Mouse (Mus musculus): ENCODE measurements around the gene Cln3. TPM values are rescaled to one million over a fixed set of nuclear protein-coding genes. Genes with fewer than 3 reads are reported as not detected.

The Cln3 gene
- 27.0 and 27.8 TPM in 2 replicates for polyA plus RNA-seq (2016; fragmentation: Nextera tagmentation; extraction: Ambion mirVana)

DNA sequence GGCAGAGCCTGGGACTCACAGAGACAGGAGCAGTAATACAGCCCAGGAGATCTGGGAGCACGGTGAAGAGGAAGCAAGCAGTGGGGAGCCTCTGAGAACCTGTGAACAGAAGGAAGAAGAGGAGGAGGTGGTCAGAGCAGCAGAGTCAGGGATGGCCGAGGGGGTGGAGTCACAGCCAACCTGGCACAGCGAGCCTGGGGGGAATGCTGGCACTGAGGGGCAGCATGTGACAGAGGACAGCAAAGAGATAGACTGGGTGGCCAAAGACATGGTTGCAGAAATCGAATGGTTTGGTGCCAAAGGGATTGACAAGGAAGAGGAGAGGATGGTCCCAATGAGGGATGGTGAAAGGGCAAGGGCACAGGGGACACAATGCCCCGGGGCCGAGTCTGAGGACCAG, at the start of gene Cln3:
TSS of gene Cln3 (minus strand) at position 101 of the 400 bp plus-strand sequence.
- H3K4me1 ChIP-seq, result peaks cover 24% of the 10 kb centered on the region
- DNase-seq (ENCODE audit: low spot score), result no peak
- H3K9me3 ChIP-seq (replicated peaks), result no peaks in the 10 kb centered on the region
- 0 out of 2 replicates have a peak, but pooled peaks cover 2% of the 10 kb centered on the region for H3K36me3 ChIP-seq
- no peak within 1 kb of the TSS for H3K27ac ChIP-seq
- H3K27me3 ChIP-seq (ENCODE audit: low read depth, poor library complexity, severe bottlenecking), result peaks cover 41% of the 10 kb centered on the region
- WGBS, result 72% methylated on average over 6 of the region's 6 CpGs
- H3K4me3 ChIP-seq, result no peak within 1 kb of the TSS

GRCm38 (mm10) chr7:126635375-126635774, 49.8 kb upstream of the Cln3 start:
- no peak overlapping the region for H3K27ac ChIP-seq
- no peak for DNase-seq (ENCODE audit: low spot score)
- peaks cover 26% of the 10 kb centered on the region for H3K4me1 ChIP-seq

DNA sequence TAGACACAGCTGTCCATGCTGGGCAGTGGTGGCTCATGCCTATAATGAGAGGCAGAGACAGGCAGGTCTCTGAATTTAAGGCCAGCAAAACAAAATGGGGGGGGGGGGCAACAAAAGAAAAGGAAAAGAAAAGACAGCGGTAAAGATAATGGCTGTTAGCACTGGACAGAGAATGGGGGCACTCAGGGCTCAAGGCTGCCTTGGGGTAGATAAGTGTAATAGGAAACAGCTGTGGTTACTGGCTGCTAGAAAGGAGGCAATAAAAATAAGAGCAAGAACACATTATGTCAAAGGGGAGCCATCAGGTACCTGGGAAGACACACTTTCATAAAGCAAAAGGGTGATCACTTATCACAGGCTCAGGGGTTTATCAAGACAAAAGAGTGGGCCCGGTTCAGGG, 46.9 kb upstream of the Cln3 start:
- no peak overlapping the region for H3K4me3 ChIP-seq
- H3K9me3 ChIP-seq (replicated peaks), result no peaks in the 10 kb centered on the region
- H3K27me3 ChIP-seq (ENCODE audit: low read depth, poor library complexity, severe bottlenecking), result no peaks in the 10 kb centered on the region
- no peak overlapping the region; the same call in 1 of the 2 replicates for H3K27ac ChIP-seq
- no peaks in the 10 kb centered on the region for H3K36me3 ChIP-seq
- 59% methylated on average over 2 of the region's 2 CpGs for WGBS
- peaks cover 32% of the 10 kb centered on the region for H3K4me1 ChIP-seq
- no peak for DNase-seq (ENCODE audit: low spot score)

More at GRCm38 (mm10) chr7:126635375-126635774, 49.8 kb upstream of the Cln3 start:
- no peaks in the 10 kb centered on the region for H3K9me3 ChIP-seq (replicated peaks)
- H3K4me3 ChIP-seq, result no peak overlapping the region
- no peaks in the 10 kb centered on the region for H3K36me3 ChIP-seq
- no peaks in the 10 kb centered on the region for H3K27me3 ChIP-seq (ENCODE audit: low read depth, poor library complexity, severe bottlenecking)

DNA sequence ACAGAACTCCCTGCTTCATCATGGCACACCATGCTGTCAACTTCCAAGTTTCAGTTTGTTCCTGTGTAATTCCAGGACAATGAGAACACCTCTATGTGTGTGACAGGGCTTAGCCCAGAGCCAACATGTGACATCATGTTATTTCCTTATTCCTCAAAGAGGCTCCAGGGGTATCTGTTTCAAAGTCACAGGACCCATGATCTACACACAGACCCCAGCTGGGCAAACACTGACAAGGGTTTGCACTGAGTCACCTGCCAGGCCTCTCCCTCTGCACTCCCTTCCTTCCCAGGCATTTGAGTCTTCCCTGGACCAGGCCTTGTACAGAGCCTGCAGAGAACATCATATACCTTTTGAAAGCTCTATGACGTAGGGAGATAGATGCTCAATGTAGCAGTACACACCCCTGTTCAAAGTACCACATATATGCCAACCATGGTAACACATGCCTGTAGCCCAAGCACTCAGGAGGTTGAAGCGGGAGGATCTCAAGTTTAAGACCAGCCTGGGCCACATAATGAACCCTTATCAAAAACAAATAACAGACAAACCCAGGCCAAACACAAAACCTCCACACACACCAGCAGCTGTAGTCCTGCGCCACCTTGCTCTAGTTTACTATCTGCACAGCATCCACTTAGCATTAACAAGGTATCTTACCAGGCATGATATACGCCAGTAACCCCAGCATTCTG, 45.4 kb upstream of the Cln3 start, which contains the start of gene Nupr1:
TSS of gene Nupr1 (minus strand) at position 38 of the 695 bp plus-strand sequence.
- Histone ChIP-seq H3K36me3 (no peaks in the 10 kb centered on the region), H3K27me3 (ENCODE audit: low read depth, poor library complexity, severe bottlenecking) (no peaks in the 10 kb centered on the region), H3K9me3 (replicated peaks) (no peaks in the 10 kb centered on the region), H3K27ac (no peak within 1 kb of the TSS), H3K4me3 (no peak within 1 kb of the TSS), H3K4me1 (peaks cover 32% of the 10 kb centered on the region)
- no peak for DNase-seq (ENCODE audit: low spot score)
- 97% methylated on average over 4 of the region's 4 CpGs for WGBS

DNA sequence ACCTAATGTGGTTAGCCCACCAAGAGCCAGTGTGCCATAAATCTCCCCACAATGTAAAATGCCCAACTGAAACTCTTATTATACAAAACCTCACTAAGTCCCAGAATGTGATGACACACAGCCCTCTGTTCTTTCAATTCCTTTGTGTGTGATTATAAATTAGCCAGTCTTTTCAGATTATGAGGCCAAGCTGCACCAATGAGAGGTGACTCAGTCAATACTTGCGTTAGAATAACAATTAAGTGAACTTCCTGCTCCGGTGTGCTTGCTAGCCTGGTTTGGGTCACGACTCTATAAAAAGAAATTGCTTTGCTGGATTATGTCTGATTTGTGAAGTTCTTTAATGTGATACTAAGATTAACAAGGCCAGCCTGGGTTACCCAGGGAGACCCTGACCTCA, 44.3 kb upstream of the Cln3 start:
- H3K4me3 ChIP-seq, result no peak overlapping the region
- no peaks in the 10 kb centered on the region for H3K9me3 ChIP-seq (replicated peaks)
- no peaks in the 10 kb centered on the region for H3K36me3 ChIP-seq
- peaks cover 32% of the 10 kb centered on the region for H3K4me1 ChIP-seq
- H3K27ac ChIP-seq, result no peak overlapping the region
- no peaks in the 10 kb centered on the region for H3K27me3 ChIP-seq (ENCODE audit: low read depth, poor library complexity, severe bottlenecking)
- WGBS, result 65% methylated on average over 3 of the region's 3 CpGs
- no peak for DNase-seq (ENCODE audit: low spot score)

DNA sequence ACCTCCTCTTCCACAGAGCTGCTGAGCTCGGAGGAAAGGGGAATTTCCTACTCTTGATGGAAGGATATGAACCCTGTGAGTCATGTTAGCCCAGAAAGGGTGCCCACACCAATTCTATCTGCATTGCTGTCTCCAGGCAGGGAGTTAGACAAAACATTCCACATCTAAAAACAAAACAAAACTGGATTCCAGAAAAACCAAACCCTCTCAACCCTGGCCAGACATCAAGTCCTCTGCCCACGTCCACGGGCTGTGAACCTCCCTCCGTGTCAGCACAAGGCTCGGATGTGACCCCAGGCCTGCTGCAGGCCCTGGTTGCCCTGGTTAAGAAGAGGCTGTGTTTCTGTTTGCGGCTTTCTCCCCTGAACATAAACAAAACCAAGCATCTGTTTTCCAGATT, 42.5 kb upstream of the Cln3 start:
- peaks cover 18% of the 10 kb centered on the region for H3K4me1 ChIP-seq
- 58% methylated on average over 6 of the region's 6 CpGs for WGBS
- DNase-seq (ENCODE audit: low spot score), result no peak
- no peaks in the 10 kb centered on the region for H3K27me3 ChIP-seq (ENCODE audit: low read depth, poor library complexity, severe bottlenecking)
- H3K36me3 ChIP-seq, result no peaks in the 10 kb centered on the region
- no peak overlapping the region for H3K4me3 ChIP-seq
- no peaks in the 10 kb centered on the region for H3K9me3 ChIP-seq (replicated peaks)
- peak overlapping the region; percentile 14; the same call in 1 of the 2 replicates for H3K27ac ChIP-seq

- no peaks in the 10 kb centered on the region for H3K36me3 ChIP-seq
- no peaks in the 10 kb centered on the region for H3K9me3 ChIP-seq (replicated peaks)
- H3K27ac ChIP-seq, result peak overlapping the region; percentile 19
- H3K4me1 ChIP-seq, result peaks cover 8% of the 10 kb centered on the region
- no peak overlapping the region for H3K4me3 ChIP-seq
- DNase-seq (ENCODE audit: low spot score), result no peak
- no peaks in the 10 kb centered on the region for H3K27me3 ChIP-seq (ENCODE audit: low read depth, poor library complexity, severe bottlenecking)
- 85% methylated on average over 3 of the region's 3 CpGs for WGBS
These were observed 40.4 kb upstream of the Cln3 start for GRCm38 (mm10) chr7:126625807-126626600.

DNA sequence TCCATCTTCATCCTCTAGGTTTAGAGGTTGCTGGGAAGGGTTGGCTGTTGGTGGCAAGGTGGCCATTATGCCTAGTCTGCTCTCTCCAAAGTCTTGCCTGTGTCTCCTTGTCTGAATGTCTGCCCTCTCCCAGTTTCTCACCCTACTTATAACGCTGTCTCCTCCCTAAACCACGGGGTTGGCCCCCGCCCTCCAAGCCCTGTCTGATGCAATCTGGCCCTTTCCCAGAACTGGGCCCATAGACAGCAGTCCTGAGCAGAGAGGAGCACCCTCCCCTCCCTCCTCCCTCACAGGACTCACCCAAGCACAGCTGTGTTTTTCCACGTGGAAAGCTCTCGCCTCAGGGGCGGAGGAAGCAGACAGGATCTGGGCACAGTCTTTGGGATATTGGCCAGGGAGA, 39.8 kb upstream of the Cln3 start:
- H3K9me3 ChIP-seq (replicated peaks), result no peaks in the 10 kb centered on the region
- H3K36me3 ChIP-seq, result no peaks in the 10 kb centered on the region
- H3K27me3 ChIP-seq (ENCODE audit: low read depth, poor library complexity, severe bottlenecking), result no peaks in the 10 kb centered on the region
- no peak overlapping the region for H3K4me3 ChIP-seq
- peak overlapping the region; percentile 19 for H3K27ac ChIP-seq
- no peak for DNase-seq (ENCODE audit: low spot score)
- H3K4me1 ChIP-seq, result peaks cover 8% of the 10 kb centered on the region
- WGBS, result 61% methylated on average over 6 of the region's 6 CpGs

DNA sequence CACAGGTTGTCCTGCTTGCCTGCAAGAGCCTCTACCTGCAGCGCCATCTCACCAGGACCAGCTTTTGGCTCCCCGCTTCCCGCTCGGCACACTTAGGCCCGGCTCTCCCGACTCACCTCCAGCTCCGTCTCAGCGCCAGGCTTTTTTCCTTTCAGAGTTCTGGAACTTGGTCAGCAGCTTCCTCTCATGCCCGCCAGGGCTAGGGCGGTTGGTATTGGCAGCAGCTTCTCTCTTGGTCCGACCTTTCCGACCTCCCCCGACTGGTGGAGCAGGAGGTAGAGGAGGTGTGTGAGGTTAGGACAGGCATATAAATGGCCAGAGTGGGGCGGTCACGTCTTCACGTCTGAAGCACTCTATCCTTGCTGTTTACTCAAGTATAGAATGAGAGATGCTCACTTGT, 39.2 kb upstream of the Cln3 start:
- Histone ChIP-seq H3K4me3 (no peak overlapping the region), H3K27me3 (ENCODE audit: low read depth, poor library complexity, severe bottlenecking) (no peaks in the 10 kb centered on the region), H3K4me1 (peaks cover 8% of the 10 kb centered on the region), H3K36me3 (no peaks in the 10 kb centered on the region), H3K9me3 (replicated peaks) (no peaks in the 10 kb centered on the region), H3K27ac (no peak overlapping the region)
- no peak for DNase-seq (ENCODE audit: low spot score)
- WGBS, result 71% methylated on average over 16 of the region's 16 CpGs

- 83% methylated on average over 1 of the region's 1 CpGs for WGBS
- Histone ChIP-seq H3K27ac (no peak overlapping the region), H3K9me3 (replicated peaks) (no peaks in the 10 kb centered on the region), H3K36me3 (no peaks in the 10 kb centered on the region), H3K4me3 (no peak overlapping the region), H3K27me3 (ENCODE audit: low read depth, poor library complexity, severe bottlenecking) (no peaks in the 10 kb centered on the region), H3K4me1 (peaks cover 6% of the 10 kb centered on the region)
- DNase-seq (ENCODE audit: low spot score), result no peak
These were observed 37.8 kb upstream of the Cln3 start for GRCm38 (mm10) chr7:126623381-126623780.

GRCm38 (mm10) chr7:126621452-126622359, 36.1 kb upstream of the Cln3 start:
- Histone ChIP-seq H3K4me3 (no peak overlapping the region), H3K36me3 (no peaks in the 10 kb centered on the region), H3K9me3 (replicated peaks) (no peaks in the 10 kb centered on the region), H3K27ac (no peak overlapping the region; the same call in 1 of the 2 replicates), H3K4me1 (0 out of 2 replicates have a peak, but pooled peaks cover 2% of the 10 kb centered on the region), H3K27me3 (ENCODE audit: low read depth, poor library complexity, severe bottlenecking) (no peaks in the 10 kb centered on the region)
- 83% methylated on average over 9 of the region's 9 CpGs for WGBS
- no peak for DNase-seq (ENCODE audit: low spot score)

- no peak overlapping the region for H3K4me3 ChIP-seq
- no peaks in the 10 kb centered on the region for H3K36me3 ChIP-seq
- no peak overlapping the region for H3K27ac ChIP-seq
- H3K9me3 ChIP-seq (replicated peaks), result no peaks in the 10 kb centered on the region
- H3K4me1 ChIP-seq, result 0 out of 2 replicates have a peak, but pooled peaks cover under 1% of the 10 kb centered on the region
- no peaks in the 10 kb centered on the region for H3K27me3 ChIP-seq (ENCODE audit: low read depth, poor library complexity, severe bottlenecking)
- 86% methylated on average over 10 of the region's 10 CpGs for WGBS
- DNase-seq (ENCODE audit: low spot score), result no peak
These were observed 34.1 kb upstream of the Cln3 start for GRCm38 (mm10) chr7:126619559-126620275.

All from limb, embryonic 10.5 days (tissue).